Mouse (Mus musculus) cortical plate, adult 2 months (tissue): ENCODE measurements around the gene Nostrin.

ENCODE experiments used
- CTCF ChIP-seq: fragments of 200-500 bp; IDR thresholded peaks from 2 replicates; pipeline ENCODE4 v1.5.1; 2011; ENCODE audit warnings: mild to moderate bottlenecking, control low read depth, low read length; ENCODE audit not compliant: insufficient read depth; ENCODE audit errors: extremely low read depth
- POLR2A ChIP-seq: fragments of 200-500 bp; IDR thresholded peaks from 2 replicates; pipeline ENCODE4 v1.6.1; 2011; ENCODE audit warnings: mild to moderate bottlenecking, low read length, control low read depth; ENCODE audit not compliant: insufficient read depth; ENCODE audit errors: extremely low read depth

DNA sequence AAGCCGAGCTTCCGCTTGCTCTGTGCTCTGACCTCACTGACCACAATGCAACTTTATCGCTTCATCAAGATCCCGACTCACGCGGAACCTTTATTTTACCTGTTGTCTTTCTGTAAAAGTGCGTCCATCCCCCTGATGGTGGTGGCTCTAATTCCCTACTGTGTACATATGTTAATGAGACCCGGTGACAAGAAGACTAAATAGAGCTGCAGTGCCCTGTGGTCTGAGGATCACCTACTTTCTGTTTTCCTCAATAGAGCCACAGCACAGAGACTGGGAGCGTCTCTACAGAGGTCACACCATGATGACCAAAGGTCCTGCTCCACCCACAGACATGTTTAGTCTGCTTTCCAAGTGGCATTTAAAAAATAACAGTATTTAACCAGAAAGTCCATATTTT lies 91.3 kb downstream of the Nostrin start:
- TF ChIP-seq CTCF = no peak
- no peak for TF ChIP-seq POLR2A
